Mouse (Mus musculus) embryonic fibroblast, embryonic 13.5 days (primary cell): Measurements from ENCODE around the gene Strn.

ENCODE experiments used
- CTCF ChIP-seq: IDR thresholded peaks from 2 replicates; pipeline ENCODE4 v1.5.1; 2011; ENCODE audit warnings: mild to moderate bottlenecking, control low read depth, low read length, moderate library complexity, borderline replicate concordance; ENCODE audit not compliant: insufficient read depth
- POLR2A ChIP-seq: IDR thresholded peaks from 2 replicates; pipeline ENCODE4 v1.6.1; 2011; ENCODE audit warnings: low read depth, mild to moderate bottlenecking, control low read depth, low read length, moderate library complexity

- TF ChIP-seq POLR2A (no peak), CTCF (no peak)
These were observed 97.9 kb downstream of the Strn start for GRCm38 (mm10) chr17:78639099-78639498.
